Mouse (Mus musculus): ENCODE measurements around the gene Gm4779. TPM values are rescaled to one million over a fixed set of nuclear protein-coding genes. Genes with fewer than 3 reads are reported as not detected.
A peak's percentile ranks its signal among the peaks of the same experiment; 100 is the strongest.
"Not testable (repeated sequence)": the region's sequence is repeated elsewhere in the genome, so short reads cannot be mapped to it uniquely, and the experiment has no call there.

Gm4779 gene
- polyA plus RNA-seq (2014; fragmentation: Nextera tagmentation; extraction: Ambion mirVana): 0.20 TPM in 1 of 2 replicates, not detected in the other

- no peak within 1 kb of the TSS for H3K27ac ChIP-seq (ENCODE audit: low read depth)
- ATAC-seq (replicated peaks; ENCODE audit: low FRiP score, low TSS enrichment, low read depth) (no peak), DNase-seq (ENCODE audit: low spot score) (no peak)
- 90% methylated on average over 35 of the region's 35 CpGs for WGBS
- no peaks in the 10 kb centered on the region for H3K4me1 ChIP-seq (replicated peaks; ENCODE audit: control insufficient read depth, insufficient read depth, low read length)
- no peak within 1 kb of the TSS for H3K4me3 ChIP-seq (ENCODE audit: low read depth, low read length)
- H3K36me3 ChIP-seq (ENCODE audit: control insufficient read depth, insufficient read depth, low read length): no peaks in the 10 kb centered on the region
- H3K9ac ChIP-seq (ENCODE audit: low read length): no peak within 1 kb of the TSS
- 0 out of 2 replicates have a peak, but pooled peaks cover 2% of the 10 kb centered on the region for H3K9me3 ChIP-seq (ENCODE audit: control insufficient read depth, low read length)
- H3K4me2 ChIP-seq (ENCODE audit: low read length): no peak within 1 kb of the TSS
- no peaks in the 10 kb centered on the region for H3K27me3 ChIP-seq (replicated peaks; ENCODE audit: control insufficient read depth, insufficient read depth, low read length)
Measured at GRCm38 (mm10) chrX:101794342-101794741, at the start of gene Gm4779, which contains the start of gene 8030474K03Rik. Gm4779 (minus strand) TSS chrX:101794423. 8030474K03Rik (plus strand) TSS chrX:101794656.

DNA sequence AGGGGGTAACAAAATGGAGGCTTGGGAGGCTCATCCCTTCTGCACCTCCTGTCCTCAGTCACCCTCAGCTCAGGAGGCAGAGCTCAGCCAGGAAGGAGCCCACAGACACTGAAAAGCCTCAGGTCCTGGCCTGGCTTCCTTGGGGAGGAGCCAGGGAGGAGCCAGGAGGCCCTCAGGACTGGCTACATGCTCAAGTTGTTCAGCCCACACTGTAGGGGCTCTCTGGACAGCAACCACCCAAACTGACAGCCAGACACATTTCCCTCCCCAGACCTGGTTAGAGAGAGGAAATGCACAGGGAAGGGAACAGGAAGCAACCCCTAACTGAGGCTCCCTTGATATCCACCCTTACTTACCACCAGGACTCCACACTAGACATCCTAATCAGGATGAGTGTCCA is 25.8 kb upstream of the Gm4779 start:
- H3K9me3 ChIP-seq (ENCODE audit: control insufficient read depth, low read length); DNase-seq (ENCODE audit: low spot score); H3K4me1 ChIP-seq (replicated peaks; ENCODE audit: control insufficient read depth, insufficient read depth, low read length); H3K4me2 ChIP-seq (ENCODE audit: low read length); H3K36me3 ChIP-seq (ENCODE audit: control insufficient read depth, insufficient read depth, low read length); H3K27ac ChIP-seq (ENCODE audit: low read depth); H3K4me3 ChIP-seq (ENCODE audit: low read depth, low read length); H3K27me3 ChIP-seq (replicated peaks; ENCODE audit: control insufficient read depth, insufficient read depth, low read length); ATAC-seq (replicated peaks; ENCODE audit: low FRiP score, low TSS enrichment, low read depth); H3K9ac ChIP-seq (ENCODE audit: low read length): not testable (repeated sequence)

GRCm38 (mm10) chrX:101819163-101819562 is 24.9 kb upstream of the Gm4779 start:
- H3K9me3 ChIP-seq (ENCODE audit: control insufficient read depth, low read length): no peaks in the 10 kb centered on the region
- H3K4me1 ChIP-seq (replicated peaks; ENCODE audit: control insufficient read depth, insufficient read depth, low read length): no peaks in the 10 kb centered on the region
- 42% methylated on average over 1 of the region's 1 CpGs for WGBS
- no peak overlapping the region for H3K4me2 ChIP-seq (ENCODE audit: low read length)
- H3K27ac ChIP-seq (ENCODE audit: low read depth): no peak overlapping the region
- H3K9ac ChIP-seq (ENCODE audit: low read length): no peak overlapping the region
- ATAC-seq (replicated peaks; ENCODE audit: low FRiP score, low TSS enrichment, low read depth) (no peak), DNase-seq (ENCODE audit: low spot score) (no peak)
- peaks cover under 1% of the 10 kb centered on the region; the same call in 1 of the 2 replicates for H3K27me3 ChIP-seq (replicated peaks; ENCODE audit: control insufficient read depth, insufficient read depth, low read length)
- H3K4me3 ChIP-seq (ENCODE audit: low read depth, low read length): no peak overlapping the region
- H3K36me3 ChIP-seq (ENCODE audit: control insufficient read depth, insufficient read depth, low read length): no peaks in the 10 kb centered on the region

DNA sequence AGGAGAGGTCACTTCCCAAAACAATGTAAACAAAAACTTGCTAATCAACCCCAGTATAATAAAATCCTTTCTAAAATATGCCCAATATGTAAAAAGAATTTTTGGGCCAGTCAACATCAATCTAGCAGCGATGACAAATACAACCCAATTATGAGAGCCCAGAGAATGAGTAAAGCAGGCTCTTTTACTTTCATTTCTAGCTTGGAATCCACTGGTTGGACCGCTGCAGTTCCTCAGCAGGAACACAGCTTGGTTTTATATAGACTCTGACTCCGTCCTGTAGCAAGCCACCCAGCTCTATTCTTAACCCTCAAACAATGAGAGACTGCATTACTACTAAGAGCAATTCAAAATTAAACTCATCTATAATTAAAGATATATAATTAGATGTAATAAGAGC is 17.5 kb upstream of the Gm4779 start:
- DNase-seq (ENCODE audit: low spot score) (no peak), ATAC-seq (replicated peaks; ENCODE audit: low FRiP score, low TSS enrichment, low read depth) (no peak)
- Histone ChIP-seq H3K9me3 (ENCODE audit: control insufficient read depth, low read length) (no peaks in the 10 kb centered on the region), H3K4me1 (replicated peaks; ENCODE audit: control insufficient read depth, insufficient read depth, low read length) (no peaks in the 10 kb centered on the region), H3K4me3 (ENCODE audit: low read depth, low read length) (no peak overlapping the region), H3K27ac (ENCODE audit: low read depth) (no peak overlapping the region), H3K36me3 (ENCODE audit: control insufficient read depth, insufficient read depth, low read length) (no peaks in the 10 kb centered on the region), H3K4me2 (ENCODE audit: low read length) (no peak overlapping the region), H3K9ac (ENCODE audit: low read length) (no peak overlapping the region), H3K27me3 (replicated peaks; ENCODE audit: control insufficient read depth, insufficient read depth, low read length) (peaks cover 15% of the 10 kb centered on the region; the same call in 1 of the 2 replicates)
- WGBS: 66% methylated on average over 3 of the region's 3 CpGs

- no peaks in the 10 kb centered on the region for H3K36me3 ChIP-seq (ENCODE audit: control insufficient read depth, insufficient read depth, low read length)
- no peak overlapping the region for H3K4me3 ChIP-seq (ENCODE audit: low read depth, low read length)
- H3K27ac ChIP-seq (ENCODE audit: low read depth): no peak overlapping the region
- H3K9ac ChIP-seq (ENCODE audit: low read length): no peak overlapping the region
- H3K4me2 ChIP-seq (ENCODE audit: low read length): no peak overlapping the region
- WGBS: 33% methylated on average over 2 of the region's 2 CpGs
- ATAC-seq (replicated peaks; ENCODE audit: low FRiP score, low TSS enrichment, low read depth): no peak
- DNase-seq (ENCODE audit: low spot score): no peak
- no peaks in the 10 kb centered on the region for H3K4me1 ChIP-seq (replicated peaks; ENCODE audit: control insufficient read depth, insufficient read depth, low read length)
- no peaks in the 10 kb centered on the region for H3K9me3 ChIP-seq (ENCODE audit: control insufficient read depth, low read length)
- H3K27me3 ChIP-seq (replicated peaks; ENCODE audit: control insufficient read depth, insufficient read depth, low read length): 0 out of 2 replicates have a peak, but pooled peaks cover 9% of the 10 kb centered on the region
Measured at GRCm38 (mm10) chrX:101805512-101805911, 11.3 kb upstream of the Gm4779 start.

- DNase-seq (ENCODE audit: low spot score) (peak; percentile 74), ATAC-seq (replicated peaks; ENCODE audit: low FRiP score, low TSS enrichment, low read depth) (no peak)
- H3K9me3 ChIP-seq (ENCODE audit: control insufficient read depth, low read length): 0 out of 2 replicates have a peak, but pooled peaks cover 2% of the 10 kb centered on the region
- H3K36me3 ChIP-seq (ENCODE audit: control insufficient read depth, insufficient read depth, low read length): no peaks in the 10 kb centered on the region
- H3K4me2 ChIP-seq (ENCODE audit: low read length): no peak overlapping the region
- H3K27ac ChIP-seq (ENCODE audit: low read depth): no peak overlapping the region
- H3K9ac ChIP-seq (ENCODE audit: low read length): no peak overlapping the region
- peaks cover 2% of the 10 kb centered on the region; the same call in 1 of the 2 replicates for H3K27me3 ChIP-seq (replicated peaks; ENCODE audit: control insufficient read depth, insufficient read depth, low read length)
- WGBS: 44% methylated on average over 4 of the region's 4 CpGs
- H3K4me3 ChIP-seq (ENCODE audit: low read depth, low read length): no peak overlapping the region
- no peaks in the 10 kb centered on the region for H3K4me1 ChIP-seq (replicated peaks; ENCODE audit: control insufficient read depth, insufficient read depth, low read length)
Measured at GRCm38 (mm10) chrX:101791551-101791950, 2.7 kb downstream of the Gm4779 start.

DNA sequence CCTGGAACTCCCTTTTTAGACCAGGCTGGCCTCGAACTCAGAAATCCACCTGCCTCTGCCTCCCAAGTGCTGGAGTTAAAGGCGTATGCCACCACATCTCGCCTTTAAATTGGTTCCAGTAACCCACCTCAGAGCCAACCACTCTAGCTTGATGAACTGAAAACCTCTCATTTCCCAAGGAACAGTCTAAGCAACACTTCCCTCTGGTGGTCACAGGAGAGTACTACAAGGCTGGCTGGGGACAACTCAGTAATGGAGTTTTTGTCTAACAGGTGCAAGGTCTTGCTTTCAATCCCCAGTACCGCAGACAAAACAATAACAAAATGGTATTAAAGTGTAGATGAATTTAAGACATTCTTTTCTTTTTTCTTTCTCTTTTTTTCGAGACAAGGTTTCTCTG is 22.2 kb downstream of the Gm4779 start:
- H3K4me1 ChIP-seq (replicated peaks; ENCODE audit: control insufficient read depth, insufficient read depth, low read length): no peaks in the 10 kb centered on the region
- H3K27ac ChIP-seq (ENCODE audit: low read depth): no peak overlapping the region
- ATAC-seq (replicated peaks; ENCODE audit: low FRiP score, low TSS enrichment, low read depth) (no peak), DNase-seq (ENCODE audit: low spot score) (peak; percentile 63)
- 36% methylated on average over 5 of the region's 5 CpGs for WGBS
- no peak overlapping the region for H3K4me2 ChIP-seq (ENCODE audit: low read length)
- no peaks in the 10 kb centered on the region for H3K9me3 ChIP-seq (ENCODE audit: control insufficient read depth, low read length)
- no peaks in the 10 kb centered on the region for H3K36me3 ChIP-seq (ENCODE audit: control insufficient read depth, insufficient read depth, low read length)
- H3K27me3 ChIP-seq (replicated peaks; ENCODE audit: control insufficient read depth, insufficient read depth, low read length): no peaks in the 10 kb centered on the region
- H3K4me3 ChIP-seq (ENCODE audit: low read depth, low read length): no peak overlapping the region
- no peak overlapping the region for H3K9ac ChIP-seq (ENCODE audit: low read length)

DNA sequence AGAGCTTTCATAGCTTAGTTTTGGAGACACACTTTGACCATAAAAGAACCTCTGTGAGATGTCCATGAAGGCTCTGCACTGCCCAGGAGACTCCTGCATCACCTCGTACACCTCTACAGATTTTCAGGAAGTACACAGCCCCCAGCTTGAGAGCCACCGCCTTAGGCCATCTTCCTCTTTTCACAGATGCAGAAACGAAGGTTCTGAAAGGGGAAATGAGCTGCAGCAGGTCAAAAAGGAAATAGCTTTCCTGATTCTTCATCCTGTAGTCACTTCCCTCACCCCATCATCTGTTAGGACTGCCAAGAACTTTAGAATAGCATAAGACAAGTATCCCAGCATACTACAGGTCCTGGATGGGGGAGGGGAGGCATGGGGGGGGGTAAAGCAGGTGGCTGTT is 23.9 kb downstream of the Gm4779 start:
- ATAC-seq (replicated peaks; ENCODE audit: low FRiP score, low TSS enrichment, low read depth): no peak
- Histone ChIP-seq H3K4me2 (ENCODE audit: low read length) (no peak overlapping the region), H3K27ac (ENCODE audit: low read depth) (no peak overlapping the region), H3K36me3 (ENCODE audit: control insufficient read depth, insufficient read depth, low read length) (no peaks in the 10 kb centered on the region), H3K4me1 (replicated peaks; ENCODE audit: control insufficient read depth, insufficient read depth, low read length) (no peaks in the 10 kb centered on the region), H3K9me3 (ENCODE audit: control insufficient read depth, low read length) (no peaks in the 10 kb centered on the region), H3K4me3 (ENCODE audit: low read depth, low read length) (no peak overlapping the region), H3K9ac (ENCODE audit: low read length) (no peak overlapping the region), H3K27me3 (replicated peaks; ENCODE audit: control insufficient read depth, insufficient read depth, low read length) (no peaks in the 10 kb centered on the region)
- WGBS: 62% methylated on average over 3 of the region's 3 CpGs
- DNase-seq (ENCODE audit: low spot score): no peak

DNA sequence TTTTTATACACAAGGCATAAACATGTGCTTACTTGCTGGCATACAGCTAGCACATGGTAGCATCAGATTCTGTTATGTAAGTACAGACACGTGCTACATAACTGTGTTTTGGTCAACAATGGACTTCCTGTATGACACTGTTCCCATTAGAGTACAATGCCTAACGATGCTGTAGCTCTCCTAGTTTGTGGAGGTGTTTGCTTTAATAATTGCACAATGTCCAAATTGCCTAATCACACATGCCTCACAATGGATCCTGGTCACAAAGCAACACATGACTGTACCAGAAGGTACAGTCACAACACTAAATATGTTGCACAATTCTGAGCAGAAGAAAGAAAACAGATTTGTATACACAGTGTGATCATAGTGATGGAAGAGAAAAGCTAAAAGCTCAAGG is 24.7 kb downstream of the Gm4779 start:
- H3K4me2 ChIP-seq (ENCODE audit: low read length): no peak overlapping the region
- H3K27ac ChIP-seq (ENCODE audit: low read depth): no peak overlapping the region
- no peaks in the 10 kb centered on the region for H3K4me1 ChIP-seq (replicated peaks; ENCODE audit: control insufficient read depth, insufficient read depth, low read length)
- DNase-seq (ENCODE audit: low spot score) (no peak), ATAC-seq (replicated peaks; ENCODE audit: low FRiP score, low TSS enrichment, low read depth) (no peak)
- no peaks in the 10 kb centered on the region for H3K27me3 ChIP-seq (replicated peaks; ENCODE audit: control insufficient read depth, insufficient read depth, low read length)
- 63% methylated on average over 2 of the region's 2 CpGs for WGBS
- no peaks in the 10 kb centered on the region for H3K36me3 ChIP-seq (ENCODE audit: control insufficient read depth, insufficient read depth, low read length)
- H3K9me3 ChIP-seq (ENCODE audit: control insufficient read depth, low read length): no peaks in the 10 kb centered on the region
- H3K9ac ChIP-seq (ENCODE audit: low read length): no peak overlapping the region
- H3K4me3 ChIP-seq (ENCODE audit: low read depth, low read length): no peak overlapping the region

All from intestine, embryonic 14.5 days (tissue).